Mouse (Mus musculus): ENCODE measurements around the gene Sec22b. TPM values are rescaled to one million over a fixed set of nuclear protein-coding genes. Genes with fewer than 3 reads are reported as not detected.

Sec22b gene
- polyA plus RNA-seq, 1 experiment from 2014 or later: 124 TPM

GRCm38 (mm10) chr3:97868024-97868689 lies 32.8 kb upstream of the Sec22b start:
- H3K27ac ChIP-seq (replicated peaks; ENCODE audit: low read depth, low read length): no peak overlapping the region

GRCm38 (mm10) chr3:97868733-97869132 lies 32.3 kb upstream of the Sec22b start:
- no peak for ATAC-seq (replicated peaks; ENCODE audit: insufficient number of reproducible peaks, low FRiP score, low TSS enrichment, low read depth)
- Histone ChIP-seq H3K27ac (replicated peaks; ENCODE audit: low read depth, low read length) (no peak overlapping the region), H3K4me1 (ENCODE audit: control insufficient read depth, insufficient read depth, low read length) (peaks cover 5% of the 10 kb centered on the region), H3K27me3 (ENCODE audit: control insufficient read depth, insufficient read depth, low read length) (peaks cover 20% of the 10 kb centered on the region), H3K36me3 (replicated peaks; ENCODE audit: control insufficient read depth, insufficient read depth, low read depth, low read length) (no peaks in the 10 kb centered on the region), H3K4me2 (ENCODE audit: low read depth, low read length) (no peak overlapping the region), H3K9me3 (replicated peaks; ENCODE audit: control insufficient read depth, low read length) (no peaks in the 10 kb centered on the region), H3K9ac (replicated peaks; ENCODE audit: low read length) (no peak overlapping the region), H3K4me3 (ENCODE audit: low read depth, low read length) (no peak overlapping the region)
- DNase-seq (ENCODE audit: low spot score): no peak
- 51% methylated on average over 5 of the region's 5 CpGs for WGBS

More at GRCm38 (mm10) chr3:97868024-97868689, 32.8 kb upstream of the Sec22b start:
- Histone ChIP-seq H3K9me3 (replicated peaks; ENCODE audit: control insufficient read depth, low read length) (no peaks in the 10 kb centered on the region), H3K36me3 (replicated peaks; ENCODE audit: control insufficient read depth, insufficient read depth, low read depth, low read length) (no peaks in the 10 kb centered on the region), H3K9ac (replicated peaks; ENCODE audit: low read length) (peak overlapping the region; percentile 44), H3K4me3 (ENCODE audit: low read depth, low read length) (peak overlapping the region; percentile 48), H3K4me2 (ENCODE audit: low read depth, low read length) (peak overlapping the region; percentile 95), H3K27me3 (ENCODE audit: control insufficient read depth, insufficient read depth, low read length) (peaks cover 20% of the 10 kb centered on the region), H3K4me1 (ENCODE audit: control insufficient read depth, insufficient read depth, low read length) (peaks cover 5% of the 10 kb centered on the region)
- ATAC-seq (replicated peaks; ENCODE audit: insufficient number of reproducible peaks, low FRiP score, low TSS enrichment, low read depth): peak; percentile 58
- peak; percentile 71 for DNase-seq (ENCODE audit: low spot score)
- WGBS: 3% methylated on average over 42 of the region's 42 CpGs

DNA sequence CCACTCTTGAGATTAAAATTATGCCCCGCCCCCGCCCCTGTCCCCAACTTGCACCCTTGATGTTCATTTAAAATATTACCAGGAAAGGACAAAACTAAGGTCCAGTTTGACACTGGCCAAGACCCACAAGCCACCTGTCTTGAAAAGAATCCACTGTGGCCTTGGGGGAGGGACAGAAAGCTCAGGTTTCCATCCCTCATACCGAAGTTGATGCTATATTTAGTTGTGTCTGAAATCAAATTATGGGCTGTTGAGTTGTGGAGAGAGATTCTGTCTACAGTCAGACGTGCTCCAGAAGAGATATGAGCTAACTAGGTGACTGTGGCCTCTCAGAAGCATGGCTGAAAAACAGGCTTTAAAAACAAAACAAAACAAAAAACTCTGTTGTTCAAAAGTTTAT lies 31.3 kb upstream of the Sec22b start:
- ATAC-seq (replicated peaks; ENCODE audit: insufficient number of reproducible peaks, low FRiP score, low TSS enrichment, low read depth) (no peak), DNase-seq (ENCODE audit: low spot score) (no peak)
- H3K27me3 ChIP-seq (ENCODE audit: control insufficient read depth, insufficient read depth, low read length): peaks cover 20% of the 10 kb centered on the region
- 72% methylated on average over 4 of the region's 4 CpGs for WGBS
- H3K4me2 ChIP-seq (ENCODE audit: low read depth, low read length): no peak overlapping the region
- no peaks in the 10 kb centered on the region for H3K9me3 ChIP-seq (replicated peaks; ENCODE audit: control insufficient read depth, low read length)
- peaks cover 5% of the 10 kb centered on the region for H3K4me1 ChIP-seq (ENCODE audit: control insufficient read depth, insufficient read depth, low read length)
- no peaks in the 10 kb centered on the region for H3K36me3 ChIP-seq (replicated peaks; ENCODE audit: control insufficient read depth, insufficient read depth, low read depth, low read length)
- H3K4me3 ChIP-seq (ENCODE audit: low read depth, low read length): no peak overlapping the region
- no peak overlapping the region for H3K27ac ChIP-seq (replicated peaks; ENCODE audit: low read depth, low read length)
- H3K9ac ChIP-seq (replicated peaks; ENCODE audit: low read length): no peak overlapping the region

- Histone ChIP-seq H3K36me3 (replicated peaks; ENCODE audit: control insufficient read depth, insufficient read depth, low read depth, low read length) (no peaks in the 10 kb centered on the region), H3K4me1 (ENCODE audit: control insufficient read depth, insufficient read depth, low read length) (no peaks in the 10 kb centered on the region), H3K9me3 (replicated peaks; ENCODE audit: control insufficient read depth, low read length) (no peaks in the 10 kb centered on the region), H3K27ac (replicated peaks; ENCODE audit: low read depth, low read length) (no peak overlapping the region), H3K4me3 (ENCODE audit: low read depth, low read length) (no peak overlapping the region), H3K4me2 (ENCODE audit: low read depth, low read length) (no peak overlapping the region), H3K27me3 (ENCODE audit: control insufficient read depth, insufficient read depth, low read length) (no peaks in the 10 kb centered on the region), H3K9ac (replicated peaks; ENCODE audit: low read length) (no peak overlapping the region)
- no peak for DNase-seq (ENCODE audit: low spot score)
- no peak for ATAC-seq (replicated peaks; ENCODE audit: insufficient number of reproducible peaks, low FRiP score, low TSS enrichment, low read depth)
- 20% methylated on average over 5 of the region's 5 CpGs for WGBS
Observed at GRCm38 (mm10) chr3:97874777-97875176, 26.2 kb upstream of the Sec22b start.

GRCm38 (mm10) chr3:97876259-97876658 lies 24.7 kb upstream of the Sec22b start:
- Histone ChIP-seq H3K27me3 (ENCODE audit: control insufficient read depth, insufficient read depth, low read length) (no peaks in the 10 kb centered on the region), H3K4me2 (ENCODE audit: low read depth, low read length) (no peak overlapping the region), H3K27ac (replicated peaks; ENCODE audit: low read depth, low read length) (no peak overlapping the region), H3K9ac (replicated peaks; ENCODE audit: low read length) (no peak overlapping the region), H3K36me3 (replicated peaks; ENCODE audit: control insufficient read depth, insufficient read depth, low read depth, low read length) (no peaks in the 10 kb centered on the region), H3K4me1 (ENCODE audit: control insufficient read depth, insufficient read depth, low read length) (no peaks in the 10 kb centered on the region), H3K9me3 (replicated peaks; ENCODE audit: control insufficient read depth, low read length) (no peaks in the 10 kb centered on the region), H3K4me3 (ENCODE audit: low read depth, low read length) (no peak overlapping the region)
- WGBS: 37% methylated on average over 8 of the region's 8 CpGs
- peak; percentile 23 for DNase-seq (ENCODE audit: low spot score)
- no peak for ATAC-seq (replicated peaks; ENCODE audit: insufficient number of reproducible peaks, low FRiP score, low TSS enrichment, low read depth)

- Histone ChIP-seq H3K4me1 (ENCODE audit: control insufficient read depth, insufficient read depth, low read length) (no peaks in the 10 kb centered on the region), H3K9ac (replicated peaks; ENCODE audit: low read length) (no peak overlapping the region), H3K36me3 (replicated peaks; ENCODE audit: control insufficient read depth, insufficient read depth, low read depth, low read length) (no peaks in the 10 kb centered on the region), H3K4me3 (ENCODE audit: low read depth, low read length) (no peak overlapping the region), H3K9me3 (replicated peaks; ENCODE audit: control insufficient read depth, low read length) (no peaks in the 10 kb centered on the region), H3K27me3 (ENCODE audit: control insufficient read depth, insufficient read depth, low read length) (no peaks in the 10 kb centered on the region), H3K27ac (replicated peaks; ENCODE audit: low read depth, low read length) (no peak overlapping the region), H3K4me2 (ENCODE audit: low read depth, low read length) (no peak overlapping the region)
- WGBS: 21% methylated on average over 5 of the region's 5 CpGs
- no peak for ATAC-seq (replicated peaks; ENCODE audit: insufficient number of reproducible peaks, low FRiP score, low TSS enrichment, low read depth)
- peak; percentile 86 for DNase-seq (ENCODE audit: low spot score)
Observed at GRCm38 (mm10) chr3:97879222-97879621, 21.8 kb upstream of the Sec22b start.

DNA sequence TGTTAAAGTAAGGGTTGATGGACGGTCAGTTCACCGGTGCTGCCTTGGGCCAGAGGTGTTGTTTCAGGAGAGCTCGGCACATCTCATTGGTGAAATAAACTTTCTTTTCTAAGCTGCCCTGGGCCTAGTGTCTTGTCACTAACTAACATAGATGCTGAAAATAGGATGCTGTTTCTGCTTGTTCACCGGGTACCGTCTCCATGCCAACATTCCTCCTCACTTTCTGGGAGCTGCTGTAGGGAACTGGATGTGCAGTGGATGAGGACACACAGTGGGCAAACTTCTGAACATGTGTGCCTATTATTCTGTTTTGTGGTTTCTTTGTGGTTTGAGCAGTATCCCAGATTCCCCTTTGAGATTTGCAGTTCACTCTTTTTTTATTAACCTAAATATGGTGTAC lies 19.4 kb upstream of the Sec22b start:
- Histone ChIP-seq H3K9me3 (replicated peaks; ENCODE audit: control insufficient read depth, low read length) (no peaks in the 10 kb centered on the region), H3K9ac (replicated peaks; ENCODE audit: low read length) (no peak overlapping the region), H3K27ac (replicated peaks; ENCODE audit: low read depth, low read length) (no peak overlapping the region), H3K4me3 (ENCODE audit: low read depth, low read length) (no peak overlapping the region), H3K27me3 (ENCODE audit: control insufficient read depth, insufficient read depth, low read length) (no peaks in the 10 kb centered on the region), H3K36me3 (replicated peaks; ENCODE audit: control insufficient read depth, insufficient read depth, low read depth, low read length) (no peaks in the 10 kb centered on the region), H3K4me1 (ENCODE audit: control insufficient read depth, insufficient read depth, low read length) (no peaks in the 10 kb centered on the region), H3K4me2 (ENCODE audit: low read depth, low read length) (no peak overlapping the region)
- ATAC-seq (replicated peaks; ENCODE audit: insufficient number of reproducible peaks, low FRiP score, low TSS enrichment, low read depth) (no peak), DNase-seq (ENCODE audit: low spot score) (no peak)
- 94% methylated on average over 5 of the region's 5 CpGs for WGBS

DNA sequence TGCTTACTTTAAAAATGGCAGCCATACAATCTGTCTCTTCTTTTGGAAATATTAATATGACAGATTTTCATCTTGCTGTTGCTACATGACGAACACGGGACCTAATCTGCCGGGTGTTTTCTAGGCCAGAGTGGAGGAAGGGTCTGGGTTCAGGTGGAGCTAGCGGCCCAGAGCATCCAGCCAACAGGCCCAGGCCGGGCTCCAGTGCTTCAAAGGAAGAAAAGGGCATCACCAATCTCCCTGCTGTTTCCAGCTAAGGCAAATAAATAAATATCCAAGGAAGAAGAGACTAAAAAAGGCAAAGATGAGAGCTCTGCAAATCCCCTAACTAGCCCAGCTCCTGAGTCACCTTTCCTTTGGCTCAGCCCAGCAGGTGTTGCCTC lies 13.2 kb upstream of the Sec22b start:
- Histone ChIP-seq H3K27me3 (ENCODE audit: control insufficient read depth, insufficient read depth, low read length) (peaks cover 12% of the 10 kb centered on the region), H3K9me3 (replicated peaks; ENCODE audit: control insufficient read depth, low read length) (no peaks in the 10 kb centered on the region), H3K27ac (replicated peaks; ENCODE audit: low read depth, low read length) (no peak overlapping the region), H3K36me3 (replicated peaks; ENCODE audit: control insufficient read depth, insufficient read depth, low read depth, low read length) (no peaks in the 10 kb centered on the region), H3K4me2 (ENCODE audit: low read depth, low read length) (no peak overlapping the region; the same call in 1 of the 2 replicates), H3K9ac (replicated peaks; ENCODE audit: low read length) (no peak overlapping the region), H3K4me1 (ENCODE audit: control insufficient read depth, insufficient read depth, low read length) (no peaks in the 10 kb centered on the region), H3K4me3 (ENCODE audit: low read depth, low read length) (no peak overlapping the region)
- DNase-seq (ENCODE audit: low spot score): no peak
- no peak for ATAC-seq (replicated peaks; ENCODE audit: insufficient number of reproducible peaks, low FRiP score, low TSS enrichment, low read depth)
- WGBS: 56% methylated on average over 5 of the region's 5 CpGs
